Mouse (Mus musculus): ENCODE results near the gene Shisa8. TPM values are rescaled to one million over a fixed set of nuclear protein-coding genes. Genes with fewer than 3 reads are reported as not detected.

Shisa8 gene
- total RNA-seq (2023) = 0.29 TPM

DNA sequence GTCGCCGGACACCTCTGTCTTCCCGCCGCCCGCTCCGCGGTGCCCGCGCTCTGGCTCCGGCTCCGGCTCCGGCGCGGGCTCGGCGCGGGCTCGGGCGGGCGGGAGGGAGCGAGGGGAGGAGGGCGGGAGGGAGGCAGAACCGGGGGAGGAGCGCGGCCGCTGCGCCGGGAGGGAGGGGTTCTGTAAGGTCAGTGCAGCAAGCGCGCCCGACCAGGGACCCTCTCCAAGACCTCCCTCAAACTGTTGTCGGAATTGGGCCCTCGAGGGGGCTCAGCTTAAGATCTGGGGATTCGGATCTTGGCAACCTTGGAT lies at the start of gene Shisa8:
Shisa8 (minus strand) TSS at position 64 of the 312 bp plus-strand sequence.

DNA sequence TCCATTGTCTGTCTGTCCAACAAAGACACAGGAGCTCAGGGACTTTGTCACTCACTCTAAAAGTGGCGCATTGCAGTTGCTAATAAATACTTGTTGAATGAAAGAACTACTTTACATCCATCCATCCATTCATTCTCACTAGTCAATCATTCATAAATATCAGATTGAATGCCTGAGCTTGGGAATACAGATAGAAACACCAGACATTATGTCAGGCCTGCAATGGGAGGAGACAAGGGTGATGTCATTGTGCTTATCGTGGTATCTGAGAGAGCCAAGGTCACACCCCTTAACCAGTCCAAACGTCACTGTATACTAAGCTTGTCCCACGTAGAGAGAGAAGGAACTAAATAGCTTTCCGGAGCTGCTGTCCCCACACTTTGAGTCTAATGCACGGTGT lies 39.5 kb upstream of the Shisa8 start, which contains the start of gene 1500009C09Rik:
1500009C09Rik (plus strand) TSS at position 301 of the 400 bp plus-strand sequence.

DNA sequence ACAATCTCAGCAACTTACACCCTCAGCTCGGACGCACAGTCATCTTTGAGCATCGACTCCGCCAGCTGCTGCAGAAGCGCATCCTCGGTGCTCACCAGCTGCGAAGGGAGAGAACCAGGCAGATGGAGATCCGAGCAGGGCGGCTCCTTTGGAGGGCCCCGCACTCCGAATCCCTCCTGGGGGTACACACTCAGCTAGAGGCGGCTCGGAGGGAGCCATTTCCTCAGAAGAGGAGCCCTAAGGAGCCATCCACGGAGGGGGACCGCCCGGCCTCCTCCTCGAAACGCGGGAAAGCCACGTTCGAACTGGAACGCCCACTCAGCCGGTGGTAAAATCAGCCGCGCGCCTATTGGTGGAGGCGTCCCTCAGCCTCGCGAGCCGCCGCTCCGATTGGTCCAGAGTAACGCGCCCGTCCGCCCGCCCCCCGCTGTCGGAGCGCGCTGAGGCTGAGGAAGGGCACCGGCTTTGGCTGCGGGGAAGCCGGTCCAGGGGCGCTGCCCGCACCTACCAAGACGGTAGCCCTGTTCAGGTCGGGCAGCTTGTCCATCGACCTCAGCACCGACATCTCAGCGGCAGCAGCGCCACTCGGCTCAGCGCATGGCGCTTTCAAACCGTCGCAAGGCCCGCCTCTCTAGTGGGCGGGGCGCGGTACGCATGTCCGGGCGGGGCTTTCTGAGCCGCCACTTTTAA lies 31.6 kb upstream of the Shisa8 start, which contains the start of gene Cenpm:
Cenpm (minus strand) TSS at position 634 of the 690 bp plus-strand sequence.

DNA sequence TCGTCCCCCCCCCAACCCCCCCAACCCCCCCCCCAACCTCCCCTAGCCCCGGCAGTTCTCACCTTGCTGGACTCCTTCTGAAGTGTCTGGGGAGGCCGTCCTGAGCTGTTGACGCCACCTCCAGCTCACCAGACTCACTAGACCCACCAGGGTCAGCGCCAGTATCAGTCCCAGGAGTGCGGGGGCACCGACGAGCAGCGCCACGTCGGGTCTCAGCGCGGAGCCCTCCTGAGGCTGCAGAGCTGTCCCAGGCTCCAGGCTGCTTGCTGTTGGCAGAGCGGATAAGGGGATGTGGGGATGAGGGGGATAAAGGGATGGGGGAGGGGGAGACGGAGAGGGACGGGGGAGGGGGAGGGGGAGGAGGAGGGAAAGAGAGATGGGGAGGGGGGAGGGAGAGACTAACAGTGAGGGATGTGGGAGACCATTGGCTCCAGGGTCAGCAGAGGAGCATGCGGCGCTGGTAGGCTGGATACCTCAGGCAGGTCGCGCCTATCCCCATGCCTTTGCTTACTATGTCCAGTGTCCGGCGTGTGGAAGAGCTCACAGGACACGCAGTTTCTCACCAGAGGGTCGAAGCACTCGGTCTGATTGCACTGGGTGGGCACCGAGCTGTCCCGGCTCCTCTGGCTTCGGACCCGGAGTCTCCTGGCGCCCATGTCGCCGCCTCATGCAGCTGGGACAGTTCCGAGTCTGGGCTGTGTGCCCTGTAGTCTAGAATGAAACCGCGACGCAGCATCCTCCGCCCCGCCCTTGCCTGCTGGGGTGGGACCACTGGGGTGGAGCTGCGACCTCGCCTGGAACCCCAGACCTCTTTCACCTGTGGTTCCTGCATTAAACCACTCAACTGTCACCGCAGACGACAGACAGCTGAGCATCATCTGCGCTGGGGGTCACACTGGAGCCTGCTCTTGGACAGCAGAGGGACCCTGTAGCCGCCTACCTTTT lies 11.3 kb upstream of the Shisa8 start, which contains the start of gene Tnfrsf13c:
Tnfrsf13c (minus strand) TSS at position 713 of the 945 bp plus-strand sequence.

Other genes with a start within 250 kb of the Shisa8 start
- not detected for gene 1700029P11Rik, start 232.3 kb downstream of the Shisa8 start, total RNA-seq (2023)
- gene Xrcc6, start 225.0 kb downstream of the Shisa8 start, total RNA-seq (2023) = 21.7 TPM
- 18.6 TPM for gene Desi1, start 179.0 kb downstream of the Shisa8 start, total RNA-seq (2023)
- gene Snu13, start 165.2 kb downstream of the Shisa8 start, total RNA-seq (2023) = 79.1 TPM
- gene 4930407I10Rik, start 153.7 kb downstream of the Shisa8 start, total RNA-seq (2023) = not detected
- gene Mei1, start 142.8 kb downstream of the Shisa8 start, total RNA-seq (2023) = not detected
- gene Ccdc134, start 84.9 kb downstream of the Shisa8 start, total RNA-seq (2023) = 33.6 TPM
- gene Srebf2, start 65.6 kb downstream of the Shisa8 start, total RNA-seq (2023) = 239 TPM
- 18.9 TPM for gene Tnfrsf13c, start 11.6 kb upstream of the Shisa8 start, total RNA-seq (2023)
- gene Cenpm, start 31.9 kb upstream of the Shisa8 start, total RNA-seq (2023) = 1.7 TPM
- gene 1500009C09Rik, start 39.6 kb upstream of the Shisa8 start, total RNA-seq (2023) = not detected
- not detected for gene Sept3, start 62.1 kb upstream of the Shisa8 start, total RNA-seq (2023)
- not detected for gene Wbp2nl, start 86.1 kb upstream of the Shisa8 start, total RNA-seq (2023)
- gene Naga, start 126.1 kb upstream of the Shisa8 start, total RNA-seq (2023) = 43.6 TPM
- gene Pheta2, start 126.1 kb upstream of the Shisa8 start, total RNA-seq (2023) = 0.26 TPM
- 97.2 TPM for gene Smdt1, start 126.1 kb upstream of the Shisa8 start, total RNA-seq (2023)
- 130 TPM for gene Ndufa6, start 141.5 kb upstream of the Shisa8 start, total RNA-seq (2023)
- gene Cyp2d22, start 167.4 kb upstream of the Shisa8 start, total RNA-seq (2023) = 11.3 TPM
- gene Cyp2d11, start 181.2 kb upstream of the Shisa8 start, total RNA-seq (2023) = not detected
- not detected for gene Cyp2d10, start 194.4 kb upstream of the Shisa8 start, total RNA-seq (2023)
- gene Cyp2d9, start 220.6 kb upstream of the Shisa8 start, total RNA-seq (2023) = not detected